Mouse (Mus musculus) heart, embryonic 10.5 days (tissue): ENCODE results near the gene Tbccd1. TPM values are rescaled to one million over a fixed set of nuclear protein-coding genes. Genes with fewer than 3 reads are reported as not detected.

Experiments used
- DNase-seq: peaks from one replicate; pipeline ENCODE4 v3.0.0-alpha.2; 2017; ENCODE audit warnings: low spot score
- H3K27ac ChIP-seq: fragments of 300-500 bp; sonication (generic); 2 replicates; pipeline ENCODE4 v1.5.1; 2016; ENCODE audit warnings: mild to moderate bottlenecking
- H3K27me3 ChIP-seq: fragments of 300-500 bp; sonication (generic); 2 replicates; pipeline ENCODE4 v1.6.1; 2016; ENCODE audit warnings: mild to moderate bottlenecking; ENCODE audit not compliant: poor library complexity, insufficient read depth, severe bottlenecking
- H3K36me3 ChIP-seq: fragments of 300-500 bp; sonication (generic); 2 replicates; pipeline ENCODE4 v1.6.1; 2016; ENCODE audit warnings: mild to moderate bottlenecking, moderate library complexity
- H3K4me1 ChIP-seq: fragments of 300-500 bp; sonication (generic); 2 replicates; pipeline ENCODE4 v1.6.1; 2016; ENCODE audit warnings: mild to moderate bottlenecking
- H3K4me3 ChIP-seq: fragments of 300-500 bp; sonication (generic); 2 replicates; pipeline ENCODE4 v1.5.1; 2016; ENCODE audit warnings: mild to moderate bottlenecking, moderate library complexity
- H3K9me3 ChIP-seq: fragments of 300-500 bp; sonication (generic); 2 replicates; pipeline ENCODE4 v1.6.1; 2016; ENCODE audit warnings: mild to moderate bottlenecking, moderate library complexity
- WGBS: fragments of 180-500 bp; shearing (Covaris S2); methylation state at CpG from one replicate; pipeline ENCODE4 v1.1.7; 2016; 5-methylcytosine and 5-hydroxymethylcytosine counted together
- polyA plus RNA-seq: library from polyadenylated mRNA; unstranded; fragments of >200 nt; fragmentation: Nextera tagmentation; extraction: Ambion mirVana; gene quantifications from 2 replicates; pipeline ENCODE4 v1.2.1, GENCODE M21; 2016

The Tbccd1 gene
- polyA plus RNA-seq, 1 experiment from 2014 or later = 26.1 TPM

DNA sequence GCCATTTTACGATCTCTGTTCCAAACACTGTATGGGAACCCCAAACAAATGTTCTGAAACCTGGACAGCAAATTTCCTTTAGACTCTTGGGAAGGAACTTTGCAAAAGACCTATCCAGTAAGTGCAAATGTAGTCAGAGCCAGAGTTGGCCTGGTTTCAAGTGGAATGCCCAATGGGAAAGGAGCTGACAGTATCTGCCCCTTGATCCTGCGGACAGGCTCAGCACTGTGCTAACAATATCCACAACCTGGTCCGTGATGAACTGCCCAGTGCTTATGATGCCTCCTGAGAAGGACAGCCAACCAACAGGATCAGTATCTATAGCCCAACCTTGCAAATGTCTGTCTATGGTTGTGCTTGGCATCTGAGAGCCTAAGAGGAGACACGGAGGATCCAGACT lies 12.0 kb downstream of the Tbccd1 start:
- no peak for DNase-seq
- H3K4me3 ChIP-seq = no peak overlapping the region
- no peaks in the 10 kb centered on the region for H3K27me3 ChIP-seq
- H3K9me3 ChIP-seq = no peaks in the 10 kb centered on the region
- H3K36me3 ChIP-seq = peaks cover 5% of the 10 kb centered on the region; the same call in 1 of the 2 replicates
- H3K27ac ChIP-seq = no peak overlapping the region
- peaks cover 15% of the 10 kb centered on the region for H3K4me1 ChIP-seq
- 81% methylated on average over 4 of the region's 4 CpGs for WGBS

DNA sequence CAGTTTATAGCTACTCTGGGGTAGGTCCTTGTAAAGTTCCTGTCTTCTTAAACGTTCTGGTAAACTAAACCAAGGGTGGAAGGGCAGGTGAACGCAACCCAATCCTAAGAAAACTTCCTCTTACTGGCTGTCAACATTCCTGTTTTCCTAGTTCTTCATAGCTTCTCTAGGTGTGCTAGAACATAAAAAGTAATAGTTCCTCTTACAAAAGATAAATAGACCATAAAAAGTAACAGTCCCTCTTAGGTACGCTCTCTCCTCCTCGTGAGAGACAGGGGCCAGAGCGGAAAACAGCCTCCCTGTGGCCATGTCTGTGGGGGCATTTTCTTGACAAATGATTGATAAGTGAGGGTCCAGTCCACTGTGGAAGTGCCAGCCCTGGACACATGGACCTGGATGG lies 12.6 kb downstream of the Tbccd1 start:
- Histone ChIP-seq H3K27ac (peak overlapping the region; percentile 88), H3K9me3 (no peaks in the 10 kb centered on the region), H3K4me3 (peak overlapping the region; percentile 68), H3K27me3 (no peaks in the 10 kb centered on the region), H3K36me3 (peaks cover 5% of the 10 kb centered on the region; the same call in 1 of the 2 replicates), H3K4me1 (peaks cover 15% of the 10 kb centered on the region)
- 74% methylated on average over 5 of the region's 5 CpGs for WGBS
- no peak for DNase-seq

DNA sequence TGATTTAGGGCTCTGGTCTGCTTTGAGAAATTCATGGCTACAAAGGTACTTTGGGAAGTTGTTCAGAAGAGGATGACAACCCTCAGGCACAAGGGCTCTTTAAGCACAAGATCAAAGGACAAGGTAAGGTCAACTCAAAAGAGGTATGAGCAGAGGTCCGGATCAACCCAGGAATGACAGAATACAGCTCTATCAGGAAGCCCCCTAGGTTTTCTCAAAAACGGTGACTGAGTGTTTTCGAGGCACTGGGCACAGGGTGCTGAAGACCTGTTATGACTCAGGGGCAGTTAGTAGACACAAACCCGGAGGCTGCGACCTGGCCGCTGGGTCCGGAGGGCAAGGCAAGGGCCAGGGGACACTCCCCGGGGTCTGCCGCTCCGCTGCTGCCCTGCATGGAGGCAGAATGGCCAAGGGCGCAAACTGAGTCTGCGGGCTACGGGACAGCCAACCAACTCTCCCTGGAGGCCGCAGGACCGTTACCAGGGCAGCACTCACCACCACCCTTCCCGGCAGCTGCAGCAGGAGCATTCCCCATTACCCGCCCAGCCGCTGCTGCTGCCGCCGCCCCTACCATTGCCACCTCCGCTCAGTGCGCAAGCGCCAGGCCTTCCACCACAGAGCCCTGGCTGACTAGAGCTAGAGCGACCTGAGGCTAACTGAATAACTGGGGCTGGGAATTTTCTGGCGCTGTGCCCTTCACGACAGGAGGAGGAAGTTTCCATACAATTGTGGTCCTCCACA lies 13.2 kb downstream of the Tbccd1 start:
- Histone ChIP-seq H3K9me3 (no peaks in the 10 kb centered on the region), H3K4me3 (peak overlapping the region; percentile 68), H3K27me3 (no peaks in the 10 kb centered on the region), H3K36me3 (peaks cover 8% of the 10 kb centered on the region; the same call in 1 of the 2 replicates), H3K4me1 (peaks cover 15% of the 10 kb centered on the region), H3K27ac (peak overlapping the region; percentile 88)
- peak; percentile 93 for DNase-seq
- WGBS = 4% methylated on average over 26 of the region's 26 CpGs

DNA sequence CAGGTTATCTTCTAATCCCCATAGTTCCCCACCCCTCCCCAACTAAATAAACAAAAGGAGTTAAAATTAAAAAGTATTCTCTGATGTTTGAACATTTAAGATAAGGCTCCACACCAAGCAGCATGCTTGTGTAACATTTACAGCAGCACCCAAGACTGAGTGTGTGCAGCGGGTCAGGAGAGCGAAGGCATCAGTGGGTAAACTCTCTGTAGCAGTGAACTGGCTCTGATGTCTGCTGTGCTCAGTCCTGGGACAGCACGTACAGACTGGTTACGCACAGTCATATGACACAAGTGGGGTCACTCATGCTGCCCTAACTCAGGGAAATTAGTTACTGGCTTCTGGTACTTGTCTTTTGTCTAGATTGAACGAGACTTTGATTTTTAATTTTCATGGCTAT lies 14.6 kb downstream of the Tbccd1 start:
- no peaks in the 10 kb centered on the region for H3K9me3 ChIP-seq
- no peaks in the 10 kb centered on the region for H3K27me3 ChIP-seq
- peaks cover 15% of the 10 kb centered on the region for H3K36me3 ChIP-seq
- peaks cover 15% of the 10 kb centered on the region for H3K4me1 ChIP-seq
- no peak overlapping the region for H3K27ac ChIP-seq
- 88% methylated on average over 5 of the region's 5 CpGs for WGBS
- no peak for DNase-seq
- H3K4me3 ChIP-seq = no peak overlapping the region

DNA sequence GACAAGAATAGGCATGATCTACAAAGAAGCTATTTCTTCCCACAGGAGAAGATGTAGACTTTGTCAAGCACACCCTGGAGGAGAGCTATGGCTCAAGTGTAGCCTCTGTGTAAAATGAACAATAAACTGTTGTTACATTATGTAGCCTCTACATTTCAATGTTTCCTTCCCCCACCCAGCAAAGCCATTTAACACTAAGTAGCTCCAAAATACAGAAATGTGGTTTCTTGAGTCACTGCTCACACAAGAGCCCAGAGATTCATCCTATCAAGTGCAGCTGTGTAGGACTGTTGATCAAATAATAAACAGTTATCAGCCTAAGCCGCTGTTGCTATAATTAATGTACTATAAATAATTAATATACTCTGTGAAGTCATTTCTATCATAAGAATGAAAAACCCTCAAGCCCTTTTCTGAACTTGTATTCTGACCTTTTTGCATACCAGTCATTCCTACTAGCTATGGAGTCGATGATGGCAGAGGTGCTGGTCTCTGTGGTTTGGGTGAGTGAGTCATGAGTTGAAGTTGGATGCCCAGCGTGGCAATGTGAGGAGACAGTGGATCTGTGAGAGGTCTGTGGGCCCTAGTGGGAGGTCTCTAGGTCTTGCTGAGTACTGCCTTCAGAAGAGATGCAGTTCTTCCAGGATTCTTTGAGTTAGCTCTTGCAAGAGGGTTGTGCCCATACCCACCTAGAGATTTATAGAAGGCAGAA lies 18.2 kb downstream of the Tbccd1 start:
- H3K27me3 ChIP-seq = no peaks in the 10 kb centered on the region
- H3K4me3 ChIP-seq = no peak overlapping the region
- DNase-seq = no peak
- no peak overlapping the region for H3K27ac ChIP-seq
- WGBS = 81% methylated on average over 3 of the region's 3 CpGs
- no peaks in the 10 kb centered on the region for H3K9me3 ChIP-seq
- H3K4me1 ChIP-seq = peaks cover 6% of the 10 kb centered on the region; the same call in 1 of the 2 replicates
- peaks cover 40% of the 10 kb centered on the region for H3K36me3 ChIP-seq

DNA sequence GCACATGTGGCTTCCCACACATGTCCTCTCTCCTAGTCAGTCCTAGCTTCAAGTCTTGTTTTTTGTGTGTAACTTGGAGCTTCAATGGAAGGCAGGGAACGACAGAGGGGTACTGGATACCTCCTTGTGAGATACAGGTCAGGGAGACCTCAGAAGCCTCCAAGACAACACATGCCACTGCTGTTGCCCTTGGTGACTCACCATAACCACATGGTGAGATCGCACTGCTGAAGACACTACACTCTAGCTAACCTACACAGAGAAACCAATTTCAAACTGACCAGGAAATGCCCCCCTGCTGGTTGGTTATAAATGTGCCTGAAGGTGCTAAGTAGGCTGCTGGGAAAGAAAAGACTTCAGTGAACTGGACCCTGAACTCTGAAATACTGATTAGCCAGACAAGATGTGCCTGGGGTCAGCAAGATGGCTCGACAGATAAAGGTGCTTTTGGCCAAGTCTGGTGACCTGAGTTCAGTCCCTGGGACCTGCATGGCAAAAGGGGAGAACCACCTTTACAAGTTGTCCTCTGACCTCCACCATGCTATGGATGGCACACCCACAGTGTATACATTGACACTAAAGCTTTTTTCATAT lies 24.4 kb downstream of the Tbccd1 start:
- no peak overlapping the region for H3K27ac ChIP-seq
- H3K4me3 ChIP-seq = no peak overlapping the region
- H3K27me3 ChIP-seq = no peaks in the 10 kb centered on the region
- DNase-seq = peak; percentile 69
- peaks cover 44% of the 10 kb centered on the region for H3K36me3 ChIP-seq
- H3K9me3 ChIP-seq = no peaks in the 10 kb centered on the region
- no peaks in the 10 kb centered on the region for H3K4me1 ChIP-seq
- WGBS = 86% methylated on average over 3 of the region's 3 CpGs

DNA sequence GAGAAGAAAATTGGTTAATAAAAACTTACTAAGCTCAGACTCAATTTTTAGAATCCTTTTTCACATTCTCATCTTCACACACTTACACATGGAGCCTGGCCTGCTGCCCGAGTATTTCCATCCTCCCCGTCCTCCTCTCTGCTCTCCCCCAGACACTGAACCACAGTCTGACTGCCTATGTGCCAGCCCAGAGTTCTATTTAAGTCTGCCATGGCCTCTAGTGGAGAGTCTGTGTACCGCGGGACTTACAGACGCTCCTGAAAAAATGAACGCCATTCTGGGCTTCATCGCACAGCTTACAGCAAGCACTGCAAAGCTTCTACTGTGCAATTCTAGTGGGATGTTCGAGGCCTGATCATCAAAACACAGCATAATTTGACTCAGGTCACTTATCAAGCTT lies 36.7 kb downstream of the Tbccd1 start:
- Histone ChIP-seq H3K36me3 (peaks cover 20% of the 10 kb centered on the region), H3K27me3 (no peaks in the 10 kb centered on the region), H3K9me3 (no peaks in the 10 kb centered on the region), H3K4me1 (no peaks in the 10 kb centered on the region), H3K4me3 (no peak overlapping the region), H3K27ac (no peak overlapping the region)
- DNase-seq = no peak
- WGBS = 56% methylated on average over 8 of the region's 8 CpGs

DNA sequence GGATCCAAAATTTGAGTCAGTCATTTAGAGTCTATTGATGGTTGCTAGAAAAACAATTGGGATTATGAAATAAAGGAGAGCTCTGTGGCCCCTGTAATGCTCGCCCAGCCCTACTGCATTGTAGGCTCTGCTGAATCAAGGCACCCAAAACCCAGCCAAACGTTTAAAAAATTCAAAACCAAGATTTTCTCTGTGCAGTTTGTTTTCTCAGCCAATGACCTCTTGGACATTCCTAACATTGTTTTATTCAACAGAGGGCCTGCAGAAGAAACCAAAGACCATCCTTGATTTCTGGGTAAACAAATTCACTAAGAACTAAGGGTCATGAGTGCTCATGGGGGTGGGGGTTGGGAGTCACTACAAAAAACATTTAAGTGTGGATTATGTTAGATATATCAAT lies 46.0 kb downstream of the Tbccd1 start, which contains the start of gene Crygs:
Crygs (minus strand) TSS at position 101 of the 400 bp plus-strand sequence.
- H3K27ac ChIP-seq = no peak within 1 kb of the TSS
- no peaks in the 10 kb centered on the region for H3K4me1 ChIP-seq
- H3K9me3 ChIP-seq = no peaks in the 10 kb centered on the region
- no peak for DNase-seq
- H3K36me3 ChIP-seq = peaks cover 16% of the 10 kb centered on the region
- WGBS = 76% methylated on average over 2 of the region's 2 CpGs
- H3K4me3 ChIP-seq = no peak within 1 kb of the TSS
- H3K27me3 ChIP-seq = 0 out of 2 replicates have a peak, but pooled peaks cover 5% of the 10 kb centered on the region

DNA sequence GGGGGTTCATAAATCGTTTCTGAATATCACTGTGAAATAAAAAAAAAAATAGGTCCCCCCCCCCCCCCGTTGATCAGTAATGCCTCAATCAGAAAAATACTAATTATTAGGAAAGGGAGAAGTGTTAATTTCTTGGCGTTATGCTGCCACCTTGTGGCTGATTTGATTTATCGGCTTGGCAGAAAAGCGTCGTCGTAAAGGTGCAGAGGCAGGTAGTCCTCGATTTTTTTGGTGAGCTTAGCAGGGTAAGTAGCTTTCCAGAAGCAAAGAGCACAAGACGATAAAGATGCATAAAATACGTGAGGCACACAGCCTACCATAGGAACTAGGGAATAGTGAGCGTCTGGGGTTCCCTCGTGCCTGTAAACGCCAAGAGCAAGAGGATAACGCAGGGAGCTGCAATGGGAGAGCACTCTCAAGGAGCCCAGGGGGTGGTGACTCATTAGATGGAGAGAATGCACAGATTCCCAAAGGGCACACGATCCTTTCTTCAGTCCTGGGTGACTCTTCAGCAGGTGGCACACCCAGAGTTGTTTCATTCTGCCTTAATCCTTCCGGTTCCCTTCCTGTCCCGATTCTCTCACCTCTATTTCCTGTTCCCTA lies 49.9 kb downstream of the Tbccd1 start:
- H3K9me3 ChIP-seq = no peaks in the 10 kb centered on the region
- H3K4me3 ChIP-seq = no peak overlapping the region
- H3K27me3 ChIP-seq = 0 out of 2 replicates have a peak, but pooled peaks cover 5% of the 10 kb centered on the region
- WGBS = 15% methylated on average over 17 of the region's 17 CpGs
- no peaks in the 10 kb centered on the region for H3K4me1 ChIP-seq
- H3K27ac ChIP-seq = no peak overlapping the region
- no peak for DNase-seq
- 0 out of 2 replicates have a peak, but pooled peaks cover 1% of the 10 kb centered on the region for H3K36me3 ChIP-seq

DNA sequence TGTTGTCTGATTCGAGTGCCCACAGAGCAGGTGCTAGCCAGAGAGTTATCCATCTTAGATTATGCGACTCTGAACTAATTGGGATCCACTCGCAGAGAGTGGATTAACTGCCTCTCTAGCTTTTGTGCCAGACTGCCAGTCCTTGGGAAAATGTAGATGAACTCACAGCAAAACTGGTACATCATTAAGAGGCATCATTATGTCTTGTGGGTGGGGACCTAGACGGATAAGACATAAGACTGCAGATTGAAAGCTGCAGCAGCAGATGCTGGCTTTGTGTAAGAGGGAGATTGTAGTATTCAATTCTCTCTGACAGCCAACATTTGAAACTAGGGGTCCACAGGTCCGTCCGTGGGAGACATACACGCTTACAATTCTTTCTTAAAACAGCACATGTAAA lies 54.7 kb downstream of the Tbccd1 start:
- Histone ChIP-seq H3K9me3 (no peaks in the 10 kb centered on the region), H3K27ac (no peak overlapping the region), H3K4me3 (no peak overlapping the region), H3K27me3 (no peaks in the 10 kb centered on the region; the same call in 1 of the 2 replicates), H3K4me1 (no peaks in the 10 kb centered on the region), H3K36me3 (no peaks in the 10 kb centered on the region)
- no peak for DNase-seq
- WGBS = 88% methylated on average over 7 of the region's 7 CpGs

DNA sequence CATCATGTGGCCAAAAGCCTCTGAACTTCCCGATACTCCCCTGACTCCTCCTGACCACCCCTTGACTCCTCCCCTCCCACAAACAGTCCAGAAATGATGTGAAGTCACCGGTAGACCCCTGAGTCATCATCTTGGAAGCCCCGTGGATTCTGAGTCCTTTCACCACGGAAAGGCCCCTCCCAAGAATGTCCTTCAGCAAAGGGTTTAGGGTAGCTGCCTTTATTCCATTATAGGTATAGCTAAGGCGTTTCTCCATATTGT lies 56.7 kb downstream of the Tbccd1 start:
- Histone ChIP-seq H3K36me3 (no peaks in the 10 kb centered on the region), H3K4me3 (no peak overlapping the region), H3K4me1 (no peaks in the 10 kb centered on the region), H3K27me3 (peaks cover 11% of the 10 kb centered on the region), H3K9me3 (no peaks in the 10 kb centered on the region), H3K27ac (no peak overlapping the region)
- WGBS = 70% methylated on average over 5 of the region's 5 CpGs
- DNase-seq = no peak

DNA sequence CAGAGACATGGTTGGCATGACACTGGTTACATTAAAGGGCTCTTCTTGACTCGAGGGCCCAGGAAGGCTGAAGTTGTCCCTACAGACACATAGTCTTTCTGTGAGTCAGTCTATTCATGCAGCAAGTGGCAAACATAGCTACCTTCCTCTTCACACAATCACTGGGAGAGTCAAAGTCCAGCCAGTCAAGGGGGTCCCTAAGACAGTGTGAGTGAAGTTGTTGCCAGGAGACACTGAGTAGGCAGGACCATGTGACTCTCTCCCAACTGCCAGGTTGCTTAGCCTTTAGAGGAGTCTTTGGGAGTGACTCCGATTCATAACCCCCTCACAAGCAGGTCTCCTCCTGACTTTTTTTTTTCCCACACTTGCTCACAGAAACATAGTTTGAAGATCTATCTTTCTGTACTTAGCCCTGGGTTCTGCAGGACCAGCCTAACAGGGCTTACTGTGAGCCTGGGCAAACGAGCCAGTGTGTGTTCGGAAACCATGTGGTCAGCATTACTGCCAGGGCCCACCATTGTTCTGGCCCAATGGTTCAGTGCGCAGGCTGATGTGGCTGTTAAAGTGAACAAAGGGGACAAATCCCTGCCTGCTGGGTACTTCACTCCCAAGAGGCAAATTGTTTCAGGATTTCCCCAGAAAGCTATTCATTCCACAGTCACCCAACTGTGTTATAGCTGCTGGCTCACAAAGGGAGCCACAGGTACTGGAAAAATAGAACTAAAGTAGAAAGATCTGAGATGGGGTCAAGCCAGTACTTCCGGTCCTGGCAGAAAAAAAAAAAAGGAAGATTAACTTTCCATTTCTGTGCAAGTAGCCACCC lies 57.2 kb downstream of the Tbccd1 start:
- no peaks in the 10 kb centered on the region for H3K9me3 ChIP-seq
- H3K4me3 ChIP-seq = no peak overlapping the region
- H3K27me3 ChIP-seq = peaks cover 11% of the 10 kb centered on the region
- H3K27ac ChIP-seq = no peak overlapping the region
- 75% methylated on average over 6 of the region's 6 CpGs for WGBS
- no peaks in the 10 kb centered on the region for H3K4me1 ChIP-seq
- DNase-seq = no peak
- H3K36me3 ChIP-seq = no peaks in the 10 kb centered on the region
